Mouse (Mus musculus) ovary, postnatal 14 days (tissue): ENCODE data around the gene Camk2b.

Source experiments
- DNase-seq: peaks from one replicate; pipeline ENCODE4 v3.0.0; 2022; ENCODE audit warnings: low spot score

The Camk2b gene

GRCm38 (mm10) chr11:5981323-5981722 lies 84.8 kb downstream of the Camk2b start:
- no peak for DNase-seq

GRCm38 (mm10) chr11:5980561-5980960 lies 85.6 kb downstream of the Camk2b start:
- no peak for DNase-seq

- DNase-seq, result no peak
Observed at GRCm38 (mm10) chr11:5980108-5980507, 86.1 kb downstream of the Camk2b start.

DNA sequence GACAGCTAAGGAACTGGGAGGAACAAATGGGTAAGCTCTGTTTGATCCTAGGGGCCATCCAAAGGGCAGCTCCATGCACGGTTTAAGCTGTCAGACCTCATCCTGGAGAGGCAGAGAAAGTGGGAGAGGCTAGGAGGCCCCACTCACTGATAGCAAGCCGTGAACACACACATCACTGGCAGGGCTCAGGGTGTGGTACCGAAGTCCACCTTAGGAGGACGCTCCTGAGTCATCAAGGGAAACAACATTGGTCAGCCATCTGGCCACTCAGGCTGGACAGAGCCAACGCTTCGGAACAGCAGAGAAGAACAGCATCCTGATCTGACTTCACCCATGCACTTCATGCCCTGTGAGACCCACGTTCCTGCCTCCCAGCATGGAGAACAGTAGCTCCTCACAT lies 87.1 kb downstream of the Camk2b start:
- DNase-seq, result no peak

- DNase-seq, result no peak
Observed at GRCm38 (mm10) chr11:5976106-5976505, 90.1 kb downstream of the Camk2b start.

GRCm38 (mm10) chr11:5975068-5975467 lies 91.1 kb downstream of the Camk2b start:
- DNase-seq, result no peak

DNA sequence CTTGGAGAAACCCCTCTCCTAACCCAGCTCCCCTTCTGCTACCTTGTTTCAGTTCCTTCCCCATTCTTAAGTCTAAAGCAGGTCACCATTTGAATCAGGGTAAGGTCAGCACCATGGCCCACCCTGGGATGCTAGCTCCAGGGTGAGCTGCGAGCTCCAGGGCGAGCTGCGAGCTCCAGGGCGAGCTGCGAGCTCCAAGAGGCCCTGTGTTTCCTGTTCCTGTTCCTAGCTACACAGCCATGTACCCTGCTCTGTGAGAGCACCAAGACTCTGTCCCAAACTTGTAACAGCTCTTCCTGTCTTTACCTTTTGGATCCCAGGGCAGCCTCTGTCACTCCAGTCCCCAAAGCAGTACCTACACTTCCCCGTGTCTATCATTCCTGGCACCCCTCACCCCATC lies 92.1 kb downstream of the Camk2b start:
- DNase-seq, result no peak

- DNase-seq, result no peak
Observed at GRCm38 (mm10) chr11:5973151-5973550, 93.0 kb downstream of the Camk2b start.

DNA sequence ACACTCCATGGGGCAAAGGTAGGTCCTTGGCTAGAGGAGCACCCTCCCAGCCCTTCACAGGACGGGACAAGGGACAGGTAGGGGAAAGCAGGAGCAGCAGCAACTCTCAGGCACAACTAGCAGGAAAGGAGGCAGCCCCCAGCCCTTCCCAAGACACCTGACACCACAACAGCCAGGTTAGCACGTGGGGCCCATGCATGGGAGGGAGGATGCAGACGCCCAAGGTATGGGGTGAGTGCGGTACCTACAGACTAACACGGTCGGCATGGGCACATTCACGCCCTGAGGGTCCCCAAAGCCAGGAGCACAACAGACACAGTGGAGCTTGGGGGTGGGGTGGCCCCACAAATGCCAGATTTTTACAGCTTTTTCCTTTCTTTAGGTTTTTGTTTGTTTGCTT lies 95.0 kb downstream of the Camk2b start:
- no peak for DNase-seq

GRCm38 (mm10) chr11:5968223-5968622 lies 97.9 kb downstream of the Camk2b start:
- no peak for DNase-seq

DNA sequence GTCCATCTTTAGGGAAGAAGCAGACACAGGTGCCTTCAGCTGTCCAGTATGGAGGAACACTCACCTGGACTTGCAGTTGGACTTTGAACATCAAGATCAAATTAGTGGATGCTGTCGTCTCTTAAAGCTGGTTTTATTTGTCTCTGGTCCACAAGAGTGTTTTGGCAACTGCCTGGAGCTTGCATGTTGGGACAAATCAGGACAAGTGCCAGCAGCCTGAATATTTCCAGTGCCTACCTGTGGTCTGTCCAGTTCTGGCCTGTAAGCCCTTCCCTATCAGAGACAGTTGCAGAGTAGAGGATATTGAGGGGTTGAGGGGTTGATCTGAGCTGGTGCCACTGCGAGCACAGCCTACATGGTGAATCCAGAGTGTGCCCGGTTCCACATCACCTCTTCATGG lies 99.4 kb downstream of the Camk2b start:
- DNase-seq, result no peak

DNA sequence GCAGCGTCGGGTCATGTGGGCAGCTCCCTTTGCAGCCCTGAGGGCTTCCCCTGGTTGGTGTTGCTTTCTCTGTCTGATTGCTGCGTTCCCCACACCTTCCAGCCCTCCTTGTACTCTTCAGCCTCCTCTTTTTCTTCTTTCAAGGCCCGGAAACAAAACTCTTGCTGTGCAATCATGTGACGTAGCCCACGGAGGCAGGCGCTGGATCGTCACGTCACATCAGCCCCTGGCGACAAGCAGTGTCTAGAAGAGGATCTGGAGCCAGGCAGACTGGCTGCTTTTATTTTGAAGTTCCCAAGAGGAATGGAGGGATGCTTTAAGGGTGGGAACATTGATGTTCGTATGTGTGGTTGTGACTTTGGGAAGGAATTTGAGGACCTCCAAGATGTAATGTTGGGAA lies 100.3 kb downstream of the Camk2b start:
- no peak for DNase-seq

DNA sequence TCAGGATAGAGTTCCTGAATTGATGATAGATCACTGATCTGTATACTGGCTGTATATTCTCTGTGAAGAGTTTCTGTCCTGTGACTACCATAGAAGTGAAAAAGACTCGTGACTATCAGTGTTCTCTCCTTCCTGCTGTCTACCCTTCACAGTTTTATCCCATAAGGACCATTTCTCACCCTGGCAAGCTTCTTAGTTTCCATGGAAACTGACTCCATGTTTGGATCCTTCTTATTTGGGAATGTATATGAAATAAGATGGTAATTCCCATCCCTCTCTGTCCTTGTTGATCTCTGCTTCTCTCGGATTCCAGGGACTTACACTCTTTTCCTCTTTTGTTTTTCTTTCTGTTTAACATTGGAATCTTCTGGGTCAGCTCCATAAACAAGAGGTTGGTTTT lies 106.1 kb downstream of the Camk2b start:
- DNase-seq, result no peak

GRCm38 (mm10) chr11:5955546-5956276 lies 110.5 kb downstream of the Camk2b start, which contains the start of gene Ykt6:
Gene Ykt6 (plus strand): TSS chr11:5955693.
- DNase-seq, result peak; percentile 93

DNA sequence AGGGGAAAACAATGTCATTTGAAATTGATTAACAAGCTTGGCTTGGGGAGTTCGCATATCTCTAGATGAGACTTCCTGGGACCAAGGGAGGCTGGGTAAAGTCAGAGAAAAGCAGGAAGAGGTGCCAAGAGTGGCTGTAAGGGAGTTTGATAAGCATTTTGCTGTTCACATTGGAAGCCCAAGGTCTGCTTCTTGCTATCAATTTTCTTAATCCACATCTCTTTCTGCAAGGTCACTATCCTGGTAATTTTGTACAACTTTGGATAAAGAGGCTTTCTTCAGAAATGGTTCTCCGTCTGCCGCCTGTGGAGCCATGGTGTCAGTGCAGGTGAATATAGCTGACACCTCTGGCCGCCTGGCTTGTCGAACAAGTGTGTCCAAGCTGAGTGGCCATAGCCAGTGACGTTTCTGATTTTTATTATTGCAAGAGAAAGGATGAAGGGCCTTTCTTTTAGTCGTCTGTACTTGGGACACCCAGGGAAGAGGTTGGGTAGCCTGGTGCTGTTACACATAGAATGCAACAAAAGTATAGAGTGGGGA lies 111.1 kb downstream of the Camk2b start:
- DNase-seq, result peak; percentile 48

GRCm38 (mm10) chr11:5954435-5954834 lies 111.7 kb downstream of the Camk2b start:
- no peak for DNase-seq

- DNase-seq, result peak; percentile 25
Observed at GRCm38 (mm10) chr11:5953130-5953765, 112.9 kb downstream of the Camk2b start.

DNA sequence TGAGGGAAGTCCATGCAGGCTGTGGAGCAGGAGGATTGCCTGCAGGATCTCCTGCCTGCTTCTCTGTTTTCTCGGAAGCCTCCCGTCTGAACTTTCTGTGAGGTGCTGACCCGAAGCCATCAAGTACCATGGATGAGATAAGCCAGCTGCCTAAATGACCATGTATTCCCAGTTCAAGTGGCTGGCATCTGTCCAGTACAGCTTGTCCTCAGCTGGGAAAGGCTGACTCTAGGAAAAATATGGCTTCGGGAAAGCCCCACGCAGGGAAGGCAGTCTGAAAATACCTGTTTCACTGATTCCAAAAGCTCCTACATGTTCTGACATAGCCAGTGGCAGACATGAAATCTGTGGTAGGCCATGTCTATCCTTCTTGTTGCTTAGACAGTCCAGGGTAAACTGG lies 113.7 kb downstream of the Camk2b start:
- DNase-seq, result no peak

DNA sequence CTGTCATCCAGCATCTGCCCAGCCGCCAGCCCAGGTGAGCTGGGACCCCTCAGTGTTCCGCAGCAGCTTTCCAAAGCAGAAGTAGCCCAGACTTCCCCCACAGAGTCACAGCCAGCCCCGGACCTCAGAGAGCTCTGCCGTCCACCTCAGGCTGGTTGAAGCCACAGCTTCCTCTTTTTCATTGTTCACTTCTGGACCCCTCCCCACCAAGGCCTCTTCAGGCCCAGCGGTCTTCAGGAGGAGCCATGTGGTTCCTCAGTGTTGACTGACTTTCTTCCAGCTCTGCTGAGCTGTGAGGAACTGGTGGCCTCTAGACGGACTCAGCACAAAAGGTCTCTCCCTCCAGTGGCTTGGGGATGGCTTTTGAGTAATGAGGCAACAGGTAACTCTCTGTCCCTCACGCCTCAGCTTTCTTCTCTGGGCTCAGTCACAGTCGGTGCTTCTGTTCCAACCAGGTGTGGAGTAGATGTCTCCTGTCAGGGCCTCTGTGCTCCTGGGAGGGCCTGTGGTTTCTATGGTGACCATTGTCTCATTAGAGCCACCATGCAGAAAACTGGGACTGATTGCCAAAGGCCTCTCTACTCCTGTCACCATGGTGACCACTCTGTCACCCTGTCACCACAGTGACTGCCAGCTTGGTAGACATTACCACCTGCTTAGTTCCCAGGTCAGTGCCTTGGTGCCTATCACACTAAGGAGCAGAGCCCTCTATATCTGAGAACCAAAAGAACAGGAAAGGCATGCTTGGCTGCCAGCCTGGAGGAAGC lies 116.4 kb downstream of the Camk2b start, which contains the start of gene Gck:
Gene Gck, minus strand, starts transcription at position 496 of the 767 bp plus-strand sequence.
- DNase-seq, result no peak

- DNase-seq, result no peak
Observed at GRCm38 (mm10) chr11:5948546-5949250, 117.5 kb downstream of the Camk2b start.

DNA sequence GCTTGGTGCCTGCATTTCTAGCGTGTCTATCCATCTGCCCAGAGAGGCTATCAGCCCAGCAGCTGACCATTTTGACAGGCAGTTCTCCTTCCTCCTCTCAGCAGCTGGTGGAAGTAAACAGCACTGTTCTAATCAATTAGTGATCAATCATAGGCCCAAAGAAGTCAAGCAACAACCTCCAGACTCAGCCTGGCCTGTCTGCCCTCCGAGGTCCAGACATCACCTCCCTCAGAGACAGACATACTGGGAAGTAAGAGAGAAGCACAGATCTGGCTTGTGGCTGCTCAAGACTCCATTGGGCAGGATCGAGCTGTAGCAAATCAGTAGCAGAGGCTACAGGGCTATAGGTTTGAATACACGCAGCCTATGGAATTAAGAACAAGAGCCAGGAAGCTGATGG lies 118.4 kb downstream of the Camk2b start:
- DNase-seq, result no peak

DNA sequence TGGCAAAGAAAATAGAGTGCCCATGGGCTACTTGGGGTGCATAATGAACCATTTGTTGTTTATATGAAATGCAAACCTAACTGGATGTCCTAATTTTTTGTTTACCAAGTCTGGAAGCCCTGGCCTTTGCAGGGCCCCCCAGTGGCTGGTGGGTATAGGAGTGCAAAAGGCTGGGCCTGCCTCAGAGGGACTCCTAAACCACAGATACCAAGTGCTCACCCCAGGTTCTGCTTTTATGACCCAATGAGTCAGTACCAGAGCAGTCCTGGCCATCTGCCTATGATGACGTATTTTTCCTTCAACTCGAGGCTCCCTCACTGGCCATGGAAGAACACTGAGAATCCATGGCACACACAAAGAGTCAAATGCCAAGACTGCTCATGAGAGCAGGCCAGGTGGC lies 121.1 kb downstream of the Camk2b start:
- DNase-seq, result no peak
